Mouse (Mus musculus) forebrain, embryonic 10.5 days (tissue): ENCODE measurements around the gene Dnah6. TPM values are rescaled to one million over a fixed set of nuclear protein-coding genes. Genes with fewer than 3 reads are reported as not detected.
A peak's percentile ranks its signal among the peaks of the same experiment; 100 is the strongest.

ENCODE experiments used
- DNase-seq: peaks from one replicate; pipeline ENCODE4 v3.0.0-alpha.2; 2017; ENCODE audit warnings: low spot score; ENCODE audit errors: extremely low spot score
- H3K27ac ChIP-seq: fragments of 300-500 bp; sonication (generic); 2 replicates; pipeline ENCODE4 v1.5.1; 2016; ENCODE audit warnings: mild to moderate bottlenecking
- H3K27me3 ChIP-seq: fragments of 300-500 bp; sonication (generic); 2 replicates; pipeline ENCODE4 v1.6.1; 2016; ENCODE audit warnings: mild to moderate bottlenecking; ENCODE audit not compliant: poor library complexity, severe bottlenecking
- H3K36me3 ChIP-seq: fragments of 300-500 bp; sonication (generic); replicated peaks from 2 replicates; pipeline ENCODE4 v1.6.1; 2016; ENCODE audit warnings: mild to moderate bottlenecking, moderate library complexity
- H3K4me1 ChIP-seq: fragments of 300-500 bp; sonication (generic); 2 replicates; pipeline ENCODE4 v1.6.1; 2016
- H3K4me3 ChIP-seq: fragments of 300-500 bp; sonication (generic); 2 replicates; pipeline ENCODE4 v1.5.1; 2016; ENCODE audit warnings: mild to moderate bottlenecking, moderate library complexity
- H3K9me3 ChIP-seq: fragments of 300-500 bp; sonication (generic); 2 replicates; pipeline ENCODE4 v1.6.1; 2016; ENCODE audit warnings: mild to moderate bottlenecking, moderate library complexity
- WGBS: fragments of 180-500 bp; shearing (Covaris S2); methylation state at CpG from one replicate; pipeline ENCODE4 v1.1.7; 2016; 5-methylcytosine and 5-hydroxymethylcytosine counted together
- polyA plus RNA-seq: library from polyadenylated mRNA; unstranded; fragments of >200 nt; fragmentation: Nextera tagmentation; extraction: Ambion mirVana; gene quantifications from 2 replicates; pipeline ENCODE4 v1.2.1, GENCODE M21; 2016

The Dnah6 gene
- polyA plus RNA-seq, 1 experiment from 2014 or later: 0.05 TPM

GRCm38 (mm10) chr6:73221958-73222735 lies 696 bp upstream of the Dnah6 start:
- peak overlapping the region; percentile 53 for H3K4me3 ChIP-seq
- H3K27me3 ChIP-seq: no peaks in the 10 kb centered on the region
- DNase-seq: no peak
- no peaks in the 10 kb centered on the region for H3K9me3 ChIP-seq
- WGBS: 37% methylated on average over 22 of the region's 23 CpGs
- H3K4me1 ChIP-seq: peaks cover 20% of the 10 kb centered on the region
- H3K36me3 ChIP-seq: no peaks in the 10 kb centered on the region
- peak overlapping the region; percentile 51 for H3K27ac ChIP-seq

DNA sequence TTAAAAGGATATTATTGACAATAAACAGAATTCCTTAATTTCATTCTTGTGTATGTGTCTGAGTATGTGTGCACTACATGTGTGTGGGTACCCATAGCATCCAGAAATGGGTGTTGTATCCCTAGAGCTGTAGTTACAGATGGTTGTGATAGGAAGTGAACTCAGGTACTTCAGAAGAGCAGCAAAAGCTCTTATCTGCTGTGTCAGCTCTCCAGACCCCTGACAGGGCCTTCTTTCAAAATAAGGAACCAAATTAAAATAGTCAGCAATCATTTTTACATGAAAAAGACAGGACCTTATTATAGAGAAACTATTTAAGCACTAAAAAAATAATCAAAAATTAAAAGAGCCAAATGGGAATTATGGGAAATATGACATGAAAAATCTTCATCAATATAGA lies 9.8 kb downstream of the Dnah6 start:
- Histone ChIP-seq H3K27me3 (no peaks in the 10 kb centered on the region), H3K9me3 (no peaks in the 10 kb centered on the region), H3K4me1 (no peaks in the 10 kb centered on the region), H3K27ac (no peak overlapping the region), H3K4me3 (no peak overlapping the region), H3K36me3 (no peaks in the 10 kb centered on the region)
- DNase-seq: no peak

DNA sequence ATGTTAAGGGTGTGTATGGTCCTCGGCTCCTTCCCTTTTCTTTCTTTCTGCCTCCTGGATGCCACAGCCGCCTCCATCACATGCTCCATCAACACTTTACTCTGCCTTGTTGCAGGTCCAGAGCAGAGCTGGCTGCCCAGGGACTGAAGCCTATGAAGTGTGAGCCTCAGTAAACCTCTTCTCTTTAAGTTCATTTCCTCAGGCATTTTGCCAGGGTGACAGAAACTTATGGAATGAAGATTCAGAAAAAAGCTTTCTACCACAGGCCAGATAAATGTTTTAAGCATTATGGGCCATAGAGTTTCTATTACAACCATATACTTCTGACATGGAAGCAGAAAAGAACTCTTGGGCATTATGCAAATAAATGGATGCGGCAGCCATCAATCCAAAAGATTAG lies 10.4 kb downstream of the Dnah6 start:
- Histone ChIP-seq H3K27ac (no peak overlapping the region), H3K4me1 (no peaks in the 10 kb centered on the region), H3K36me3 (no peaks in the 10 kb centered on the region), H3K9me3 (no peaks in the 10 kb centered on the region), H3K4me3 (no peak overlapping the region), H3K27me3 (no peaks in the 10 kb centered on the region)
- 83% methylated on average over 3 of the region's 3 CpGs for WGBS
- no peak for DNase-seq

DNA sequence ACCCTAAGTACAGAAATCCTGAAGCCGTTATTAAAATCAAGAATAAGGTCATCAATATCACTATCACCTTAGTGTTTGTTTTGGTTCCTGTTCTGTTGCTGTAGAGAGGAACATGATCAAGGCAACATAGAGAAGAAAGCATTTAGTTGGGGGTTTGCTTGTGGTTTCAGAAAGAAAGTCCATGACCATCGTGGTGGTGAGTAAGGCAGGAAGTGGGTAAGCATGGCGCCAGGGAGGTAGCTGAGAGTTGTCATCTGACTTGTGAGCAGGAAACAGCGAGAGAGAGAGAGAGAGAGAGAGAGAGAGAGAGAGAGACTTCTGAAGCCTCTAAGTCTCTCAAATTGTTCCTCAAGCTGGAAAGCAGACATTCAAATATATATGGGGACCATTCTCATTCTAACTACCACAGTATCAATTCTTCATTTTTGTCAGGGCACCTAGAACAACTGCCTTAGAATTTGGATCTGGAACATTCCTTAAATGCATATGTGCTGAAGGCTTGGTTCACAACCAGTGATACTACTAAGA lies 10.9 kb downstream of the Dnah6 start:
- no peak for DNase-seq
- H3K36me3 ChIP-seq: no peaks in the 10 kb centered on the region
- no peaks in the 10 kb centered on the region for H3K9me3 ChIP-seq
- no peaks in the 10 kb centered on the region for H3K27me3 ChIP-seq
- H3K4me1 ChIP-seq: no peaks in the 10 kb centered on the region
- H3K27ac ChIP-seq: no peak overlapping the region
- no peak overlapping the region for H3K4me3 ChIP-seq
- WGBS: 84% methylated on average over 4 of the region's 4 CpGs

- WGBS: 91% methylated on average over 6 of the region's 6 CpGs
- Histone ChIP-seq H3K27me3 (no peaks in the 10 kb centered on the region), H3K9me3 (no peaks in the 10 kb centered on the region), H3K4me1 (no peaks in the 10 kb centered on the region), H3K4me3 (no peak overlapping the region), H3K36me3 (no peaks in the 10 kb centered on the region), H3K27ac (no peak overlapping the region)
- no peak for DNase-seq
Observed at GRCm38 (mm10) chr6:73209598-73209997, 11.9 kb downstream of the Dnah6 start.

- 83% methylated on average over 4 of the region's 4 CpGs for WGBS
- no peaks in the 10 kb centered on the region for H3K9me3 ChIP-seq
Observed at GRCm38 (mm10) chr6:73204937-73205336, 16.5 kb downstream of the Dnah6 start.

DNA sequence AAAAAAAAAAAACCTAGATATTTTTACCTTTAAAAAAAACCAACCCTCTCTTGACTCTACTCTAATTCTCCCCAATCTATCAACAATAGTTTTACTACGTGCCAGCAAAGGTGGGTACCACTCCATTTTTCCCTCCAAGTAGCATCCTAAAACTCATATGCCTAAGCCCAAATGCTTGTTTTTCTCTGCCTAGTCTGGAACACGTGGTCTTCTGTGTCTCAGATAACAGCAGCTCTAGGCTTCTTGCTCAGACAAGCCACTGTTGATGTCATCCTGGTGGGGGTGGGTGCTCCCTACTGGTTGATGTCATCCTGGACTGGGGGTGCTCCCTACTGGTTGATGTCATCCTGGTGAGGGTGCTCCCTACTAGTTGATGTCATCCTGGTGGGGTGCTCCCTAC lies 17.7 kb downstream of the Dnah6 start:
- Histone ChIP-seq H3K4me3 (no peak overlapping the region), H3K27ac (no peak overlapping the region), H3K9me3 (no peaks in the 10 kb centered on the region), H3K27me3 (no peaks in the 10 kb centered on the region), H3K36me3 (no peaks in the 10 kb centered on the region), H3K4me1 (no peaks in the 10 kb centered on the region)
- 82% methylated on average over 2 of the region's 2 CpGs for WGBS
- no peak for DNase-seq

More at GRCm38 (mm10) chr6:73204937-73205336, 16.5 kb downstream of the Dnah6 start:
- H3K27me3 ChIP-seq: no peaks in the 10 kb centered on the region
- H3K4me3 ChIP-seq: no peak overlapping the region
- DNase-seq: no peak
- no peak overlapping the region for H3K27ac ChIP-seq
- no peaks in the 10 kb centered on the region for H3K36me3 ChIP-seq
- H3K4me1 ChIP-seq: no peaks in the 10 kb centered on the region

DNA sequence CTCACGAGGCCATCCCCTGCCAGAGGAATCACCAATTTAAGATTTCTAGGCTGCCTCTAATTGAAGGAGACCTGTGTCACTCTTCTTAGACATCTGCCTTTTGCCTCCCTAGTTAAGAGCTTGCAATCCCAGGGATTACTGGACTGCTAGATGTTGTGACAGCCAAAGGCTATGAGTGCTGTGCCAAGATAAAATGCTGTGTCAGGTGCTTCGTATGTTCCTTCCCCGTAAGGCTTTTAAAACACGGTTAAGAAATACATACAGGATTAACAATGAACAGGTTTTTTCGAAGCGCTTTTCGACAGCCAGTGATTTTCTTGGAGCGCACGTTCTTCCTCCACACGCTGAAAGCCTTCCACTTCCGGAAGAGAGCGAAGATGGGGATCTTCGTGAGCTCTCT lies 26.2 kb downstream of the Dnah6 start:
- WGBS: 94% methylated on average over 13 of the region's 13 CpGs

DNA sequence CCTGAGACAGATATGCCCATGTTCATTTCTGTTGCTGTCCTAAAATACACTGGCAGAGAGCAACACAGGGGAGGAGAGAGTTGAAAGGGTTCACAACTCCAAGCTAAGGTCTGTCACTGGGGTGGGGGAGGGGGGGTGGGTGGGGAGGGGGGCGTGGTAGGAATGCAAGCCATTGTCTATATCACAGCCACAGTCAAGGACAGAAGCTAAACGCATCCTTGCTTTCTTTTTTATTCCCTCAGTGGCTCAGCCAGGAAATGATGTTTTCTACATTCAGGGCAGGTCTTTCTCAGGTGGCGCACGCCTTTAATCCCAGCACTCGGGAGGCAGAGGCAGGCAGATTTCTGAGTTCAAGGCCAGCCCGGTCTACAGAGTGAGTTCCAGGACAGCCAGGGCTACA lies 30.7 kb downstream of the Dnah6 start:
- DNase-seq: no peak
- WGBS: 84% methylated on average over 6 of the region's 6 CpGs
- Histone ChIP-seq H3K27ac (no peak overlapping the region), H3K9me3 (no peaks in the 10 kb centered on the region), H3K27me3 (no peaks in the 10 kb centered on the region), H3K4me3 (no peak overlapping the region), H3K4me1 (no peaks in the 10 kb centered on the region), H3K36me3 (no peaks in the 10 kb centered on the region)

More for the DNA sequence above, 26.2 kb downstream of the Dnah6 start:
- no peak overlapping the region for H3K27ac ChIP-seq
- H3K9me3 ChIP-seq: no peaks in the 10 kb centered on the region; the same call in 1 of the 2 replicates
- no peaks in the 10 kb centered on the region for H3K36me3 ChIP-seq
- DNase-seq: no peak
- H3K4me3 ChIP-seq: no peak overlapping the region
- no peaks in the 10 kb centered on the region for H3K4me1 ChIP-seq
- H3K27me3 ChIP-seq: no peaks in the 10 kb centered on the region

DNA sequence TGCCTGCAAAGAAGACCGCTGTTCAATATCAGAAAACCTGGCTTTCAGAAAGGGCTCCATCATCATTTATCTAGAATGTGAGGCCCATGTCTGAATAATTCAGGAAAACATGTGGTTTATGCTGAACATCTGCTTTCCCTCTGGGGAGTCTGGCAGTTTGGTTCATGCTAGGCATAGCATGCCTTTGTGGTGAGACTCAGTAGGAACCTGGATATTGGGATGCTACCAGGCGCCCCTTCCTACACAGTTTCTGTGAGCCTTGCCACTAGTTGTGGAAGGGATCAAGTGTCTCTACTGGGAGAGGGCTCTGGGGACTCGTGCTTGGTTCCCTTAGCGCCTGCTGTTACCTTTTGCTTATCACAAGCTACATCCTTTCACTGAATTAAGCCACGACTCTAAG lies 37.2 kb downstream of the Dnah6 start:
- Histone ChIP-seq H3K27ac (no peak overlapping the region), H3K9me3 (no peaks in the 10 kb centered on the region), H3K4me3 (no peak overlapping the region), H3K36me3 (no peaks in the 10 kb centered on the region), H3K27me3 (no peaks in the 10 kb centered on the region), H3K4me1 (peaks cover 9% of the 10 kb centered on the region)
- no peak for DNase-seq
- WGBS: 84% methylated on average over 5 of the region's 5 CpGs

DNA sequence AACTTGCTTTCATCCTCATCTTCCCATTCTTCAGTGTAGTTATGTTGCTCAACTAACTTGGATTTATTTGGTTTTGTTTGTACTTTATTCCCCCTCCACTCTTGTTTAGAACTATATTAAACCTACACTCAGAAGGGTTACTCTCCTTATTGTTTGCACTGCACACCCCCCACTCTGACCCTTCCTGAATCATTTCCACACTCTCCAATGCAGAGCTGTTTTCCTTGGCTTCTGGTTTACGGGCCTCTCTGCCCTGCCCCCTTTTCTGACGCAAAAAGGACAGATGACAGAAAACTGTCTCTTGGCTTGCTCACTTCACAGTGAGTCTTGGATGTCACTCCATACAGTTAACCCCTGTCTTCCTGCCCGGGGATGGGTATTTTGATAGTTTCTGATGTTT lies 38.5 kb downstream of the Dnah6 start:
- DNase-seq: no peak
- no peaks in the 10 kb centered on the region for H3K27me3 ChIP-seq
- H3K4me3 ChIP-seq: no peak overlapping the region
- H3K4me1 ChIP-seq: peaks cover 9% of the 10 kb centered on the region
- H3K36me3 ChIP-seq: no peaks in the 10 kb centered on the region
- H3K27ac ChIP-seq: no peak overlapping the region
- 77% methylated on average over 3 of the region's 3 CpGs for WGBS
- H3K9me3 ChIP-seq: no peaks in the 10 kb centered on the region

- no peak overlapping the region for H3K4me3 ChIP-seq
- H3K27ac ChIP-seq: no peak overlapping the region
- H3K36me3 ChIP-seq: no peaks in the 10 kb centered on the region
- peaks cover 9% of the 10 kb centered on the region for H3K4me1 ChIP-seq
- H3K27me3 ChIP-seq: no peaks in the 10 kb centered on the region
- no peaks in the 10 kb centered on the region for H3K9me3 ChIP-seq
- 58% methylated on average over 3 of the region's 3 CpGs for WGBS
- DNase-seq: no peak
Observed at GRCm38 (mm10) chr6:73182410-73182809, 39.0 kb downstream of the Dnah6 start.

GRCm38 (mm10) chr6:73182006-73182405 lies 39.4 kb downstream of the Dnah6 start:
- H3K27me3 ChIP-seq: no peaks in the 10 kb centered on the region
- H3K4me1 ChIP-seq: peaks cover 9% of the 10 kb centered on the region
- H3K4me3 ChIP-seq: no peak overlapping the region
- no peaks in the 10 kb centered on the region for H3K36me3 ChIP-seq
- 74% methylated on average over 4 of the region's 4 CpGs for WGBS
- no peaks in the 10 kb centered on the region for H3K9me3 ChIP-seq
- DNase-seq: no peak
- no peak overlapping the region for H3K27ac ChIP-seq
